Mouse (Mus musculus): Measurements from ENCODE around the gene Spag17. TPM values are rescaled to one million over a fixed set of nuclear protein-coding genes. Genes with fewer than 3 reads are reported as not detected.

The Spag17 gene
- polyA plus RNA-seq, 1 experiment from 2014 or later, result 0.30 TPM

GRCm38 (mm10) chr3:100004676-100005075 lies 119.5 kb downstream of the Spag17 start:
- H3K4me1 ChIP-seq, result no peaks in the 10 kb centered on the region
- H3K36me3 ChIP-seq (replicated peaks), result no peaks in the 10 kb centered on the region
- H3K4me3 ChIP-seq, result no peak overlapping the region
- no peak for DNase-seq (ENCODE audit: extremely low spot score, low spot score)
- H3K9me3 ChIP-seq, result no peaks in the 10 kb centered on the region
- H3K27ac ChIP-seq, result no peak overlapping the region
- H3K27me3 ChIP-seq (ENCODE audit: poor library complexity, severe bottlenecking), result no peaks in the 10 kb centered on the region
- 67% methylated on average over 1 of the region's 1 CpGs for WGBS

DNA sequence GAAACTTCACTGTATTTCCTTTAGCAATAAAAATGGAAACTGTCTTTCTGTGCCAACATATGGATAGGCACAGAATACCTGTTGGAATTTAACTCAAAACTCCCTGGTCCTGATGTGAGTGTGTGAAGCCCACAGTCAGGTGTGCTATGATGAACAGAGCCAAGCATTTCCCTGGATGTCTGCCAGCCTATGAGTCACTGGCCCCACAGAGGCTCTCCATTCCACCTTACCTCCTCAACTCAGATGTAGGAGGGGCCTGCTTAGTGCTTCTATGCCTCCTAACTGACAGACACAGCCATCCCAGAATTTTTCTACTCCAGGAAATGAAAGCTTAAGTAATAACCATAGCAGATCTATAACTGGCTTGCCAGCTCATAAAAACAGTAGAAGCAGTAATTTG lies 124.6 kb downstream of the Spag17 start:
- no peaks in the 10 kb centered on the region for H3K27me3 ChIP-seq (ENCODE audit: poor library complexity, severe bottlenecking)
- no peak for DNase-seq (ENCODE audit: extremely low spot score, low spot score)
- no peaks in the 10 kb centered on the region for H3K9me3 ChIP-seq
- no peaks in the 10 kb centered on the region for H3K4me1 ChIP-seq
- no peak overlapping the region for H3K4me3 ChIP-seq
- H3K36me3 ChIP-seq (replicated peaks), result no peaks in the 10 kb centered on the region
- no peak overlapping the region for H3K27ac ChIP-seq

- DNase-seq (ENCODE audit: extremely low spot score, low spot score), result no peak
- Histone ChIP-seq H3K4me1 (no peaks in the 10 kb centered on the region), H3K36me3 (replicated peaks) (no peaks in the 10 kb centered on the region), H3K4me3 (no peak overlapping the region), H3K27ac (no peak overlapping the region), H3K27me3 (ENCODE audit: poor library complexity, severe bottlenecking) (no peaks in the 10 kb centered on the region), H3K9me3 (0 out of 2 replicates have a peak, but pooled peaks cover 3% of the 10 kb centered on the region)
- 85% methylated on average over 1 of the region's 1 CpGs for WGBS
These were observed 128.9 kb downstream of the Spag17 start for GRCm38 (mm10) chr3:100014110-100014509.

GRCm38 (mm10) chr3:100031291-100031690 lies 146.1 kb downstream of the Spag17 start:
- no peak for DNase-seq (ENCODE audit: extremely low spot score, low spot score)
- no peaks in the 10 kb centered on the region; the same call in 1 of the 2 replicates for H3K4me1 ChIP-seq

GRCm38 (mm10) chr3:100032969-100033368 lies 147.8 kb downstream of the Spag17 start:
- H3K4me3 ChIP-seq, result no peak overlapping the region
- no peaks in the 10 kb centered on the region for H3K27me3 ChIP-seq (ENCODE audit: poor library complexity, severe bottlenecking)
- H3K4me1 ChIP-seq, result no peaks in the 10 kb centered on the region; the same call in 1 of the 2 replicates
- H3K27ac ChIP-seq, result no peak overlapping the region
- no peak for DNase-seq (ENCODE audit: extremely low spot score, low spot score)
- no peaks in the 10 kb centered on the region for H3K9me3 ChIP-seq
- H3K36me3 ChIP-seq (replicated peaks), result no peaks in the 10 kb centered on the region
- WGBS, result 71% methylated on average over 1 of the region's 1 CpGs

More at GRCm38 (mm10) chr3:100031291-100031690, 146.1 kb downstream of the Spag17 start:
- Histone ChIP-seq H3K27ac (no peak overlapping the region), H3K27me3 (ENCODE audit: poor library complexity, severe bottlenecking) (no peaks in the 10 kb centered on the region), H3K36me3 (replicated peaks) (no peaks in the 10 kb centered on the region), H3K9me3 (no peaks in the 10 kb centered on the region), H3K4me3 (no peak overlapping the region)
- 61% methylated on average over 4 of the region's 4 CpGs for WGBS

DNA sequence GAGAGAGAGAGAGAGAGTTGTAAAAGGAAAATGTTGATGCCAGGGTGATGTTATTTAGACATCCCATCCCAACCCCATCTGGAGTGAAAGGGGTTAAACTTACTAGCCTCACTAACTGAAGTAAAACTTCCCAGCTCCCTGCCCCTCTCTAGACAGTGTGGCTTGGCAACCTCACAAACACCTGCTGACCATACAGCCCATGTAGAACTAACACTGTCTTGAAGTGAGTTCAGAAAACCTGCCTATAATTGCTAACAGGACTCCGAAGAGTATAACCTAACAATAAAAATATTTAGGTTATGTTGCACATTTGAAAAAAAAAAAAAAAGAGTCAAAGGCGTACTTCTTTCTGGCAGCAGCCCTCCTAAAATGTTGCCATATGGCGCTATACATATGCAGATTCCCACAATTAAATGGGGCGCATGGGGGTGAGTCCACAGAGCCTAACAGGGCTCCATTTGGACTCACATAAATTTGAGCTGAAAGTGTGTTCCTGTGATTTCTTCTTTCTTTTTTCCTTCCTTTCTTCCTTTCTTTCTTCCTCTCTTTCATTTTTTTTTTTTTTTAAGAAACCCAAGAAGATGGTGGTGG lies 149.3 kb downstream of the Spag17 start:
- Histone ChIP-seq H3K4me1 (no peaks in the 10 kb centered on the region; the same call in 1 of the 2 replicates), H3K36me3 (replicated peaks) (no peaks in the 10 kb centered on the region), H3K9me3 (no peaks in the 10 kb centered on the region), H3K4me3 (no peak overlapping the region), H3K27me3 (ENCODE audit: poor library complexity, severe bottlenecking) (no peaks in the 10 kb centered on the region), H3K27ac (no peak overlapping the region)
- 74% methylated on average over 4 of the region's 4 CpGs for WGBS
- no peak for DNase-seq (ENCODE audit: extremely low spot score, low spot score)

GRCm38 (mm10) chr3:100035097-100035496 lies 149.9 kb downstream of the Spag17 start:
- Histone ChIP-seq H3K27ac (no peak overlapping the region), H3K36me3 (replicated peaks) (no peaks in the 10 kb centered on the region), H3K27me3 (ENCODE audit: poor library complexity, severe bottlenecking) (no peaks in the 10 kb centered on the region), H3K4me1 (no peaks in the 10 kb centered on the region; the same call in 1 of the 2 replicates), H3K9me3 (no peaks in the 10 kb centered on the region), H3K4me3 (no peak overlapping the region)
- no peak for DNase-seq (ENCODE audit: extremely low spot score, low spot score)
- WGBS, result 81% methylated on average over 3 of the region's 3 CpGs

GRCm38 (mm10) chr3:100036846-100037245 lies 151.6 kb downstream of the Spag17 start:
- Histone ChIP-seq H3K36me3 (replicated peaks) (no peaks in the 10 kb centered on the region), H3K4me3 (no peak overlapping the region), H3K27me3 (ENCODE audit: poor library complexity, severe bottlenecking) (no peaks in the 10 kb centered on the region), H3K4me1 (no peaks in the 10 kb centered on the region; the same call in 1 of the 2 replicates), H3K9me3 (no peaks in the 10 kb centered on the region), H3K27ac (no peak overlapping the region)
- DNase-seq (ENCODE audit: extremely low spot score, low spot score), result no peak
- WGBS, result 83% methylated on average over 5 of the region's 5 CpGs

GRCm38 (mm10) chr3:100074406-100074805 lies 189.2 kb downstream of the Spag17 start:
- Histone ChIP-seq H3K4me3 (no peak overlapping the region), H3K4me1 (no peaks in the 10 kb centered on the region), H3K27me3 (ENCODE audit: poor library complexity, severe bottlenecking) (no peaks in the 10 kb centered on the region), H3K36me3 (replicated peaks) (no peaks in the 10 kb centered on the region), H3K9me3 (no peaks in the 10 kb centered on the region), H3K27ac (no peak overlapping the region)
- WGBS, result 98% methylated on average over 1 of the region's 1 CpGs
- DNase-seq (ENCODE audit: extremely low spot score, low spot score), result no peak

- H3K27ac ChIP-seq, result no peak overlapping the region
- no peaks in the 10 kb centered on the region for H3K4me1 ChIP-seq
- no peaks in the 10 kb centered on the region for H3K36me3 ChIP-seq (replicated peaks)
- H3K9me3 ChIP-seq, result no peaks in the 10 kb centered on the region
- 97% methylated on average over 3 of the region's 3 CpGs for whole genome bisulfite sequencing
- no peak overlapping the region for H3K4me3 ChIP-seq
- no peaks in the 10 kb centered on the region for H3K27me3 ChIP-seq (ENCODE audit: poor library complexity, severe bottlenecking)
- no peak for DNase-seq (ENCODE audit: extremely low spot score, low spot score)
These were observed 217.3 kb downstream of the Spag17 start for GRCm38 (mm10) chr3:100102386-100103092.

DNA sequence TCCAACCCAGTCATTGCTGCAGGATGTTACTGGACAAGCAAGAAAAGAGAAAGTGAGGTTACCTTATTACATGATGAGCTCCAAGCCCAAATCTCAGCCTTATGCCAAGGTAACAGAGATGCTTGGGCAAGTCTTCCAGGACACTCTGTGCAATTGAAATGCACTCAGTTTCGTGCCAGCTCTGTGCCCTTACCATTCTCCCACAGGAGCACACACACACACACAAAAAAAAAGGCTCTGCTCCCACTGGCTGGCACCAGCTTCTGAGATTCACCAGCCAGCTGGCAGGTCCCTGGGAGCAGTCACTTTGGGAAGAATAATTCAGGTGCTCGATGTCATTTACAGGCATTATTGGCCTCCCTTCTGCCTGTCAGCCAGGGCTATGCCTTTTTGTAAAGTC lies 221.5 kb downstream of the Spag17 start:
- H3K4me3 ChIP-seq, result no peak overlapping the region
- H3K4me1 ChIP-seq, result no peaks in the 10 kb centered on the region
- H3K27me3 ChIP-seq (ENCODE audit: poor library complexity, severe bottlenecking), result no peaks in the 10 kb centered on the region
- H3K9me3 ChIP-seq, result no peaks in the 10 kb centered on the region
- no peaks in the 10 kb centered on the region for H3K36me3 ChIP-seq (replicated peaks)
- no peak overlapping the region for H3K27ac ChIP-seq
- 89% methylated on average over 2 of the region's 2 CpGs for WGBS
- DNase-seq (ENCODE audit: extremely low spot score, low spot score), result no peak

DNA sequence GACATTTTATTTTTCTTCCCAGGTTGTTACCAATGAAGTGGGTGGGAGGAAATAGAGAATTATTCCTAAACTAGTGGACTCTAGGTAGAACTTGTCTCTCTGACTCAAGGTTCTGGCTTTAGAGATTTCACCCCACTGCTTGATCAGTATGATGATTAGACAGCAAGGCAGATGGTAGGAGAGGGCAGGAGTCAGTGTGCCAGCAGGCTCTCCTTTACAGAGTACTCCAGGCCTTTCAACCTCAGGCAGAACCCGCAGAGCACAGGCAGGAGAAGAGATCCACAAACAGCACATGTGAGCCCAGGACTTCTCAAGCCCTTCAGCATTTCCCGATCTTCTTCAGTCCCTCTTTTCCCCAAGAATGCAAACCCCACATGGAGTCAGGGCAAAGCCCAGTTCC lies 233.5 kb downstream of the Spag17 start:
- Histone ChIP-seq H3K4me3 (no peak overlapping the region), H3K9me3 (no peaks in the 10 kb centered on the region), H3K4me1 (no peaks in the 10 kb centered on the region), H3K27me3 (ENCODE audit: poor library complexity, severe bottlenecking) (no peaks in the 10 kb centered on the region), H3K36me3 (replicated peaks) (no peaks in the 10 kb centered on the region), H3K27ac (no peak overlapping the region)
- 78% methylated on average over 2 of the region's 2 CpGs for WGBS
- no peak for DNase-seq (ENCODE audit: extremely low spot score, low spot score)

DNA sequence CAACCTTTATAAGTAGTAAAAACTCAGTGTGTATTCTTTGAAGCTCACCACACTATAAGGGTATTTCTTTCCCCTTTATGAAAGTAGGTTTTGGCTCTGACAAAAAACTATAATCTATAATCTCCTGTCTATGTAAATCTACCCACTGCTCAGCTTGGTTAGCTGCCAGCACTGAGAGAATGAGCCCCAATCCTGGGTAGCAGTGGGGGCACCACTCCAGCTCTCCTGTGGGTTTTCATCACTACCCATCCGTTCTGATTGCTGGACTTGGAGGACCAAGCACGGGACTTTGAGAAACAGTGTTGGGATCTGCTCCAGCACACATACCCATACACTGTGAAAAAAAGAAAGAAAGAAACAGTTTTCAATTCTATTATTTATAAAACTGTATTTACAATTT lies 236.8 kb downstream of the Spag17 start:
- Histone ChIP-seq H3K27ac (no peak overlapping the region), H3K36me3 (replicated peaks) (no peaks in the 10 kb centered on the region), H3K4me1 (no peaks in the 10 kb centered on the region), H3K9me3 (no peaks in the 10 kb centered on the region), H3K4me3 (no peak overlapping the region), H3K27me3 (ENCODE audit: poor library complexity, severe bottlenecking) (no peaks in the 10 kb centered on the region)
- DNase-seq (ENCODE audit: extremely low spot score, low spot score), result no peak
- 84% methylated on average over 2 of the region's 2 CpGs for WGBS
